Mouse (Mus musculus) regulatory T cell (primary cell): Measurements from ENCODE around the gene Nppa.
"Not testable (repeated sequence)": the region's sequence is repeated elsewhere in the genome, so short reads cannot be mapped to it uniquely, and the experiment has no call there.

Experiments used
- in situ Hi-C: fragments of 300-600 bp; cut with MboI, MseI; formaldehyde crosslinking; loops from one replicate; pipeline ENCODE4 v1.15.1; 2025; ENCODE audit warnings: high pct_unique_total_duplicates

Gene Nppa

DNA sequence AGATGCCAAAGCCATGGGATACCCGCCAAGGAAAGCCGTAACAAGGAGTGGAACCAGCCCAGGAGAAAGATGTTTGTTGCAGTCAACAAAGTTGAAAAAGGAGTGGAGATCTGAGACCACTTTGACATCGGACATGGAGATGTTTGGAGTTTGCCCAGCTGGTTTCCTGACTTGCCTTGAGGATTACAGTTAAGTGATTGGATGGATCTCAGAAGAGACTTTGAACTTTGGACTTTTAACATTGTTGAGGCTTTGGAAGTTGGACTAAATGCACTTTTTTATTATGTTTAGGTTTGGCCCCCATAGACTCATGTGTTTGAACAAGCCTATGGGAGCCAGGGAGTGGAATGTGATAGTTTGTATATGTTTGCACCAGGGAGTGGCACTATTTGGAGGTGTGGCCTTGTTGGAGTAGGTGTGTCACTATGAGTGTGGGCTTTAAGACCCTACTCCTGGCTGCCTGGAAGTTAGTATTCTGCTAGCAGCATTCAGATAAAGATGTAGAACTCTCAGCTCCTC lies 49.9 kb downstream of the Nppa start:
- in situ Hi-C loops = not testable (repeated sequence)

DNA sequence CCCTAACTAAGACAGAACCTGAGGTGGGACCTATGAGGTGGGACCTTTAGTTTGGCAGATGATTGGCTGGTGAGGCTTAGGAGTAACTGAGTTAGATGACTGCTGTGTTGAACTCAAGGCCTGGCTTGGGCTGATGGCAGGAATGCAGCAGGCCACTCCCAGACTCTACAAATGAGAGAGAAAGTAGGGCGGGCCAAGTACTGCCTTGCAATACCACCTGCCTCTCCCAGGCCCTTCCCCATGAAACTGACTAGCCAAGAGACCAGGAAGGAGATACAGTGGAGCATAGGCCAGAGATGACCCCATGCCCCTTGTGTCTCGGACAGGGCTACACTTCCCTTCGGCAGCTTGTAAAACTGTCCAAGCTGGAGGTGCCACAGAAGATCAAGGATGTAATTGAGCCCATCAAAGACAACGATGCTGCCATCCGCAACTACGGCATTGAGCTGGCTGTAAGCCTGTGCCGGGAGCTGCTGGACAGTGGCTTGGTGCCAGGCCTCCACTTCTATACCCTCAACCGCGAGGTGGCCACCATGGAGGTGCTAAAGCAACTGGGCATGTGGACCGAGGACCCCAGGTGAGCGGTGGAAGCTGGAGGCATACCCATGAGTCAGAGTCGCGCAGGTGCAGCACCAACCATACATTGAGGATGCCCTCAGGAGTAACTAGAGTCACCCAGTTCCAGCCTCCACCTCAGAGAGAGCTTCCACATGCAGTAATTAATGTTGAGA lies 50.7 kb downstream of the Nppa start:
- in situ Hi-C loops = no loop called here
